Mouse (Mus musculus): ENCODE measurements around the gene Gtf2b.

- TF ChIP-seq POLR2A (IDR thresholded peaks at IDR 0.05; ENCODE audit: control insufficient read depth, low read depth, low read length), result no peak
- no peak for TF ChIP-seq CTCF (IDR thresholded peaks at IDR 0.05; ENCODE audit: control insufficient read depth, insufficient read depth, insufficient replicate concordance, low read depth, low read length)
Observed at GRCm38 (mm10) chr3:142725969-142726672, 38.7 kb upstream of the Gtf2b start.
